Mouse (Mus musculus) embryo, embryonic 10.5 days (tissue): ENCODE results near the gene Trpm6.

Source experiments
- DNase-seq: peaks from one replicate; pipeline ENCODE4 v3.0.0-alpha.2; 2015; ENCODE audit warnings: low spot score

Gene Trpm6

GRCm38 (mm10) chr19:18749598-18750339 lies at the start of gene Trpm6:
Gene Trpm6 (plus strand): TSS chr19:18749983.
- peak; percentile 26 for DNase-seq

GRCm38 (mm10) chr19:18708101-18708500 lies 41.7 kb upstream of the Trpm6 start:
- DNase-seq: no peak

GRCm38 (mm10) chr19:18710903-18711302 lies 38.9 kb upstream of the Trpm6 start:
- DNase-seq: no peak

- no peak for DNase-seq
Observed at GRCm38 (mm10) chr19:18711589-18711988, 38.2 kb upstream of the Trpm6 start.

GRCm38 (mm10) chr19:18712153-18712865 lies 37.5 kb upstream of the Trpm6 start:
- DNase-seq: peak; percentile 8

- peak; percentile 98 for DNase-seq
Observed at GRCm38 (mm10) chr19:18712866-18713300, 36.9 kb upstream of the Trpm6 start, which contains the start of gene D030056L22Rik. Gene D030056L22Rik (plus strand): TSS chr19:18713193.

GRCm38 (mm10) chr19:18713357-18713756 lies 36.4 kb upstream of the Trpm6 start:
- peak; percentile 30 for DNase-seq

GRCm38 (mm10) chr19:18716374-18716773 lies 33.4 kb upstream of the Trpm6 start:
- DNase-seq: peak; percentile 88

- no peak for DNase-seq
Observed at GRCm38 (mm10) chr19:18720337-18720736, 29.4 kb upstream of the Trpm6 start.

GRCm38 (mm10) chr19:18725186-18725585 lies 24.6 kb upstream of the Trpm6 start:
- no peak for DNase-seq

- DNase-seq: no peak
Observed at GRCm38 (mm10) chr19:18730255-18730654, 19.5 kb upstream of the Trpm6 start.

GRCm38 (mm10) chr19:18731077-18731476 lies 18.7 kb upstream of the Trpm6 start:
- no peak for DNase-seq

GRCm38 (mm10) chr19:18735901-18736300 lies 13.9 kb upstream of the Trpm6 start:
- DNase-seq: no peak

GRCm38 (mm10) chr19:18739146-18739545 lies 10.6 kb upstream of the Trpm6 start:
- DNase-seq: no peak

- no peak for DNase-seq
Observed at GRCm38 (mm10) chr19:18743946-18744345, 5.8 kb upstream of the Trpm6 start.

GRCm38 (mm10) chr19:18746576-18747340 lies 3.0 kb upstream of the Trpm6 start:
- no peak for DNase-seq

GRCm38 (mm10) chr19:18747379-18747778 lies 2.4 kb upstream of the Trpm6 start:
- no peak for DNase-seq

- no peak for DNase-seq
Observed at GRCm38 (mm10) chr19:18757191-18757590, 7.4 kb downstream of the Trpm6 start.

- DNase-seq: no peak
Observed at GRCm38 (mm10) chr19:18757706-18758105, 7.9 kb downstream of the Trpm6 start.

GRCm38 (mm10) chr19:18758269-18758668 lies 8.5 kb downstream of the Trpm6 start:
- no peak for DNase-seq

GRCm38 (mm10) chr19:18758916-18759315 lies 9.1 kb downstream of the Trpm6 start:
- DNase-seq: peak; percentile 22

- DNase-seq: no peak
Observed at GRCm38 (mm10) chr19:18766399-18766798, 16.6 kb downstream of the Trpm6 start.

GRCm38 (mm10) chr19:18771048-18771447 lies 21.3 kb downstream of the Trpm6 start:
- no peak for DNase-seq
